Mouse (Mus musculus) layer of hippocampus, adult 18-20 months (tissue): ENCODE results near the gene Gm3417. TPM values are rescaled to one million over a fixed set of nuclear protein-coding genes. Genes with fewer than 3 reads are reported as not detected.
"Not testable (repeated sequence)": the region's sequence is repeated elsewhere in the genome, so short reads cannot be mapped to it uniquely, and the experiment has no call there.

Experiments
- DNase-seq, 2 experiments: peaks; one replicate each; pipeline ENCODE4 v3.0.0; 2022; ENCODE audit warnings: low spot score in 2 of 2
- total RNA-seq, 2 experiments: library from RNA; stranded (reverse); gene quantifications; 2 replicates each; pipeline ENCODE4 v1.2.3; 2021

The Gm3417 gene
- total RNA-seq, 2 experiments from 2014 or later: 1.5 TPM; not detected in 1

- no peak for DNase-seq
These were observed 18.6 kb downstream of the Gm3417 start for GRCm38 (mm10) chr17:14959979-14960378.

- no peak for DNase-seq
These were observed 19.8 kb downstream of the Gm3417 start for GRCm38 (mm10) chr17:14958686-14959327.

DNA sequence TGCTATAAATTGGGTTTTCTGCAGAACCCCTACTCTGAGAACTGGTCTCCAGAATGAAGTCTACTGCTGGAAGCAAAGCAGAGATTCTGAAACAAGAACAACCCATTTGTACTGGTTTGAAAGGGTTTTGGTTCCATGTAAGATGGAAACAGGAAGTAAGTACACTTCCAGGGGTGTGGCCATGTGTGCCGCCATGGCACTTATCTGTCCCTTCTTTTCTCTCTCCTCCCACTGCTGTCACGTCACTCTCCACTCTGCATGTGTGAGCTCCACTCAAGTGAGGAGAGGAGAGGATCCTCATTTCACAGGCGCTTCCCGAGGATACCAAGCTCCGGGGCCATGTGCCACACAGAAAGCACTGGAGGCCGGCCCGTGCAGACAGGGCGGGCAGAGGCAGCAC, 25.1 kb downstream of the Gm3417 start:
- no peak for DNase-seq

DNA sequence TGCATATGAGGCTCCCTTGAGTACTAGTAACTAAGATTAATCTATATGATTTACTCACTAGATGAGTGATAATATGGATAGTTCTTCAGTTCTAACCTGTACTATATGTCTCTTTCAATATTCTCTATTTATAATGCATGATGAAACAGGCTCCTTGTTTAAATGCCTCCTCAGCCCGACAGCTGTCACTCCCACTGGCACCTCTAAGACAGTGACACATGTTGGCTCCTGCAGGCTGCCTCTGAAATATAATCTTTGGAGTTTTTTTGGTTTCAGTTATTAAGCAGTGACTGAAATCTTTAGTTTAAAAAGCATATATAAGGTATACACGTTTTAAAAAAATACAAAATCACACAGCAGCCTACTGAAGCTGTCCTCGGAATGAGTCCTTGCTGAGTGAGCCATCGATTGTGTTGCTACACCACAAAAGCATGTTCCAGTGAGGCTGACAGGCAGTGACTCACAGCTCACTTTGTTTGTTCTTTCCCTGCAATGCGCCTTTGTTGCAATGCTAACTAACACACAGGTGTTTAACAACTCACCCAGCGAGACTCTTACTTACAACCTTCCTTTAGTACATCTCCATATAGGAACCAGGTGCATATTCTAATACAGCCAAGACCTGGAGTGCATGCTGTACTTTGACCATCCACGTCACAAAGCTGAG, 29.3 kb downstream of the Gm3417 start:
- peak in 1 of 2 experiments; percentile 27 for DNase-seq

DNA sequence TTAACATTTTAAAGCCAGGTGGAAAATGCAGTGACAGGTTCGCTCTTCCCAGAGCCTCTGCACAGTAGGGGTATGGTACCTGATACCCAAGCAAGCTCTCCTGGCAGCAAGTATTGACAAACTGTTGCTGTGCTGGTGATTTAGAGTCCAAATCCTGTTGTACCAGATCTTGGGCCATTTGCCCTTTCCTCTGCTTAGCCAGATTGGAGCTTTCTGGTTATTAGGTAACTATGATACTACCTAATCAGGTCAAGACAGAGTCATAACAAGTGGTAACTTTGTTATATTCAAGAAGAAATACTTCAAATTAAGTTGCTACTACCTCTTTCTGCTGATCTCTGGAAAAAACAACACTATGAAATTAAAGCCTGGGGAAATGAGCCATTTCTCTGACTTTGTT, 34.0 kb downstream of the Gm3417 start:
- DNase-seq: no peak

DNA sequence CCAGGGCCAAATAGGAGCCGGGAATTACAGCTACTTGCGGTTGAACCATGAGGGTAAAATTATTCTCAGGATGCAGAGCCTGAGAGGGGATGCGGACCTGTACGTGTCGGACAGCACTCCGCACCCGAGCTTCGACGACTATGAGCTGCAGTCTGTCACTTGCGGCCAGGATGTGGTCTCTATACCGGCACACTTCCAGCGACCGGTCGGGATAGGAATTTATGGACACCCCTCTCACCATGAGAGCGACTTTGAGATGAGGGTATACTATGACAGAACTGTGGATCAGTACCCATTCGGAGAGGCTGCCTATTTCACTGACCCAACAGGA, 34.9 kb downstream of the Gm3417 start:
- DNase-seq: no peak

DNA sequence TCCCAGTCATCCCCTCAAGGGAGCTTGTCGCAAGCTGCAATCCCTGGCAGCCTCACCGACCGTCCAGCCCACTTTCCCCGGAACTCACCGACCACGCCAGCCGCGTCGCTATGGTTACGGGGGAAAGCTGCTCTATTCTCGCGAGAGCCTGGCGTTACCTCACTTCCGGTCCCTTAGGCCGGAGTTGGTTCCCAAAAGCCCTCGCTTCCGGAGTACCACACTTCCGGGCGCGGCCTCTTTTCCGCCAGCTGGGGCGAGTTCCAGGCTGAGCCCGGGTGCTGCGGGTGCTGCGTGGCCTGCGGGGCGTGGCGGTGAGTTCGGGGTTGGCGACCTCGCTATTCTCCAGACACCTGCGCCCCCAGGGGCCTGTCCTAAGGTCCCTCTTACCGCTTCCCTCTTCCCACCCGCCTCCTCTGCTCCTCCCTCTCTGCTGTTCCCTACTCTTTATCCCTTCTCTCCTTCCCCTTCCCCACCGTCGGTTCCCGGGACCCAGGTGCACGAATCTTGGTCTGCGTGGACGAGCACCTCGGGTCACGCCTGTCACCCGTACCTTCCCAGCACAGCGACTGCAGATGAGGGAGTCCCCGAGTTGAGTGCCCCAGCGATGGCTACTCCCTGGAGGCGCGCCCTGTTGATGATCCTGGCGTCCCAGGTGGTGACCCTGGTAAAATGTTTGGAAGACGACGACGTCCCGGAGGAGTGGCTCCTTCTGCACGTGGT, 35.4 kb downstream of the Gm3417 start, which contains the start of the genes Wdr27 and 1600012H06Rik:
Gene Wdr27 (minus strand): TSS at position 150 of the 720 bp plus-strand sequence.
Gene 1600012H06Rik (plus strand): TSS at position 176 of the 720 bp plus-strand sequence.
- DNase-seq: peak; percentile 99

DNA sequence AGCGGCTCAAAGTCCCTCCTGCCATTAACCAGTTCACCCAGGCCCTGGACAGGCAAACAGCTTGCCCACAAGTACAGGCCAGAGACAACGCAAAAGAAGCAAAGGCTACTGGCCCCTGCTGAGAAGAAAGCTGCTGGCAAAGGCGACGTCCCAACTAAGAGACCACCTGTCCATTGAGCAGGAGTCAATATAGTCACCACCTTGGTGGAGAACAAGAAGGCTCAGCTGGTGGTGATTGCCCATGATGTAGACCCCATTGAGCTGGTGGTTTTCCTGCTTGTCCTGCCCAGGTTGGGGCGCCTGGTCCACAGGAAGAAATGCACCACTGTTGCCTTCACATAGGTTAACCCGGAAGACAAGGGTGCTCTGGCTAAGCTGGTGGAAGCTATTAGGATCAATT, 36.4 kb downstream of the Gm3417 start:
- not testable (repeated sequence) for DNase-seq

DNA sequence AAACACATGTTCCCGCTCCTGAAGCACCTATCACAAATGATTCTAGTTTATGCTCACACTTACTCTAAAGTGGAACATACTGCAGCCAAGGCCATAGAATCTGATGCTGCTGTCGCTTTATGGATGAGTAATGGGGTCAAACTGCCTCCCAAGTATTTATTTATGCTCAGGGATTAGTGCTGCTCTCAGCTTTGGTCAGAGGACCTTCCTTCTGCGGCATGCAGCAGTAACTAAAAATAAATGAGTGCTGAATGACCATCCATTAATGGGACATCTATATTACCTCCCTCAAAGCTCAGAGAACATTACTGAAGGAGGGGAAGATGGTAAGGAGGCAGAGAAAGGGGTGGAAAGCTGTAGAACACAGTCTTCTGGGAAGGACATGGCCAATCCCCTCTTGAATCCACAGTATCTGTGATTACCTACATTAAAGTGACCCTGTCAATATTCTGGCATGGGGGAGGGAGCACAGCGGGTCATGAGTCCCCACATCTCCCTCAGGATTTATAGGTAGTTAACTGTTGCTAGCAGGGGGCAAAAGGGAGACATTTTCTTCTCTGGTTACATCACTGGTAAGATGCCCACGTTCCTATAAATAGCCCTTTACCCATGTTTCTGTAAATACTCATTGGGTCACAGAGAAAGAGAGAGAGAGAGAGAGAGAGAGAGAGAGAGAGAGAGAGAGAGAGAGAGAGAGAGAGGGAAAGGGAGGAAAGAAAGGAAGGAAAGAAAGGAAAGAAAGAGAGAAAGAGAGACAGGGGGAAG, 42.6 kb downstream of the Gm3417 start:
- no peak for DNase-seq

DNA sequence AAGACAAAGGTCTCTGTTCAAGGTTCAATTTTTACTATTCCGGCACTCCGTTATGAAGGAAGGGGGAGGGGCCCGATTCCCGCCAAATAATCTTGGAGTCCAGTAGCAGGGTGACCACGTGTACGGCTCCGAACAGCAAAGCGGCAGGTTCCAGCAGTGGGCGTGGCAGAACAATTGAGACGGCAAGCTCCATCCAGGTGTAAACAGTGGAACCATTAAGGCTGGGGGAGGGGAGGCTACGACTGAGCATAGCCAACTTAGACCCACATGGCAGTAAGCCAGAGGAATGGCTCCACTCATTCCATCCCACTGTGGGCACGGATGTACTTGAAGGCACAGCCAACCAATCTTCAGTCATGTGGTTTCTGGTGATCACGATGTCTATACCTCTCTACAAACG, 43.3 kb downstream of the Gm3417 start:
- not testable (repeated sequence) for DNase-seq

DNA sequence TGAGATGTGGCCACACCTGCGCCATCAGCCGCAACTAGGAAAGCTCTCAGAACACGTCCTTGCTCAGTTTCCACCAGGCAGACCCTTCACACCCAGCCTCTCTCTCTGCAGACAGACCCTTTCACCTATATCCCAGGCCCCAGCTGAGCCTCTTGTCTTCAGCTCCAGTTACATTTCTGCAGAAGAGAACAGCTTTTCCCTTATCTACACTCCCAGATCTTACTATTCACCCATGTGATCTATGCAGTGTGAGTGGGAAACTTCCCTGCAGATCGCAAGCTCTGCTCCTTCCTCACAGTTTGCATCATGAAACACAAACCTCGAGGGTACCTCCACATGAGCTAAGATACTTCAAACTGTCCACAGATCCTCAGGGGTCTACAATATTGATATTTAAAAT, 47.1 kb downstream of the Gm3417 start:
- DNase-seq: no peak

DNA sequence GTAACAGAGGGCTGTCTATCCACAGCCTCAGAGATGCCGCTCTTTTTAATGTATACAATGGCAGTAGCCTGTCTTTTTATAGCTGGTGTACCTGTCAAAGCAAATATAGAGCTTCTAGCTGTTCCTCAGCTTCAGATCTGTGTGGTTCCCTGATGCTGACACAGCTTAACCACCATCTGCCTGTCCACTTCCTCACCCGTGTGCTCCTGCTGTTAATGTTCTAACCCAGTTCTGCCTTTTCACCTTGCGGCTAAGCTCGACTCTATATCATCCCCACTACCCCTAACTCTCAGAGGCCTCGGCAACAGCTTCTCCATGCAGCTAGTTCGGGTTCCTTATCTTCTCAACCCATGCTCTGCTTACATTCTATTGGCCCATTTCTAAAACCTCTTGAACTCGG, 47.9 kb downstream of the Gm3417 start:
- DNase-seq: no peak

DNA sequence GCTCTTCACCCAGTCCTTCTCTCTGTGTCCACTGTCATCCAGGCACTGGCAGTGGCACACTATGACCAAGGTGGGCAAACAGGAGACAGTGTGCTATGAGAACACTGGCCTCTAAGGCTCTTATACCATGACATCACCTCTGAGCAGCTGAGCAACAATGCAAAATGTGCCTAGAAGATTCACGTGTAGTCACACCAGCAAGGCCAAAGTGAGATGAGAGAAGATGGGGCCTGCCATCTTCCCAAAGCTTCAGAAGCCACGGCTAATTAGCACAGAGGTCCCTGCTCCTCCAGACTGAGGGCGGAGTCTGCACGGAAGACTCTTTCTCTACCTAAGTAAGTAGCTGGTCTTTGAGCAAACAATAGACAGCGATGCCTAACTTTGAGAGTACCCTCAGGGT, 50.0 kb downstream of the Gm3417 start:
- no peak for DNase-seq

- no peak for DNase-seq
These were observed 50.9 kb downstream of the Gm3417 start for GRCm38 (mm10) chr17:14927644-14928218.

DNA sequence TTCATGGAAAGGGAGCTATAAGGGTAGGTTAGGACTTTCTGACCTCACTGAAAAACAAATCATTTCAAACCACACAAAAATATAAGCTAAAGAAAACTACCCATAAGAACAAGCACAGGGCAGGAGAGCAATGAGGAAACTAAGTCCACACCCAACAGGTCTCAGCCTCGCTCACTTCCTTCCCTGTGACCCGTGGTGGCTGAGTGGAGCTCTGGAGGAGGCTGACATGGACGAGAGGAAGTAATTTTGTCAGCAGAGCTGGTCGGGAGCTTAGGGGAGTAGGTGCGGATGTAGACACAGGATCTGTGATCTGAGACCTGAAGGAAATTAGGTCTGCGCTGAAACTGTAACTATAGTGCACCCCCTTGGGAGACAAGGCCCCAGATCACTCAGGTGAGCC, 57.0 kb downstream of the Gm3417 start:
- no peak for DNase-seq

DNA sequence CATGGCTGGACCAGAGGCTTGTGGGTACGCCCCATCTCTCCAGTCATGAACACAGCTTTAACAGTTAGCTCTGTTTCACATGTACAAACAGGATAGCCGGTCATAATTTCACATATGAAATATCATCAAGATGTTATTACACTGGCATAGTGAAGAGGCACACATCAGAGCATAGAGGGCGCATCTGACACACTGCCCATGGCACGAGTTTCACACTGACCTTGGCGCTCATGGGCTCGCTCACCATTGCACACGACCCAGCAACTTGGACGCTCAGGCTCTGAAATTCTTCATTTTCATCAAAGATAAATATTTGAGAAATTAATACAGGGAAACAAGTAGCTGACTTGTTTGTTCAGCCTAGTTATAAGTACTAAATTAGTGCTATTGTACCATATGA, 60.7 kb downstream of the Gm3417 start:
- DNase-seq: no peak

DNA sequence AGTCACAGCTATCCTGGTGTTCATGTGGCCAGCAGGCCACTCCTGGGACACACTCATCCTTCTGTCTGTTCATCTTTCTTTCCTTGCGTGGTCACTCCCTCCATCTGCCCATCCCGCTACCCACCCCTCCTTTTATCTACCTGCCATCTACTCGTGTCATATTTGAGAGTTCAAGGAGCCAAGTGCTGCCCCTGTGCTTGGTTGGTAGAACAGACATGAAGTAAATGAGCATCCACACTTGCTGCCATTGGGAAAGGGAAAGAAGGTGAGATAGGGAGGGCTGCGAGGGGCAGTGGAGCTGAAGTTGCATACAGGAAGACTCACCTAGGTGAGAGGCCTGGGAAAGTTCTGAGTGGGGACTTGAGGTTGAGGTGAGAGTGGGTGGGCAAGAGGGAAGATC, 64.2 kb downstream of the Gm3417 start:
- no peak for DNase-seq
